Mouse (Mus musculus): ENCODE data around the gene Pim3.
A peak's percentile ranks its signal among the peaks of the same experiment; 100 is the strongest.
"Not testable (repeated sequence)": the region's sequence is repeated elsewhere in the genome, so short reads cannot be mapped to it uniquely, and the experiment has no call there.

Pim3 gene

GRCm38 (mm10) chr15:88861772-88862622 is at the start of gene Pim3:
TSS of gene Pim3 (plus strand) at chr15:88862186.
- peak; percentile 99 for DNase-seq

- DNase-seq, result no peak
Measured at GRCm38 (mm10) chr15:88813262-88813661, 48.7 kb upstream of the Pim3 start.

- DNase-seq, result not testable (repeated sequence)
Measured at GRCm38 (mm10) chr15:88813873-88814272, 48.1 kb upstream of the Pim3 start.

- no peak for DNase-seq
Measured at GRCm38 (mm10) chr15:88814411-88815047, 47.5 kb upstream of the Pim3 start.

- no peak for DNase-seq
Measured at GRCm38 (mm10) chr15:88815196-88815700, 46.7 kb upstream of the Pim3 start.

- peak; percentile 100 for DNase-seq
Measured at GRCm38 (mm10) chr15:88819026-88819905, 42.7 kb upstream of the Pim3 start, which contains the start of the genes Alg12 and Creld2. TSS of gene Alg12 (minus strand) at chr15:88819318. TSS of gene Creld2 (plus strand) at chr15:88819646.

- DNase-seq, result no peak
Measured at GRCm38 (mm10) chr15:88819906-88820303, 42.1 kb upstream of the Pim3 start.

- no peak for DNase-seq
Measured at GRCm38 (mm10) chr15:88821403-88821802, 40.6 kb upstream of the Pim3 start.

GRCm38 (mm10) chr15:88822513-88822912 is 39.5 kb upstream of the Pim3 start:
- DNase-seq, result no peak

GRCm38 (mm10) chr15:88823376-88823775 is 38.6 kb upstream of the Pim3 start:
- DNase-seq, result no peak

GRCm38 (mm10) chr15:88827466-88827865 is 34.5 kb upstream of the Pim3 start:
- no peak for DNase-seq

GRCm38 (mm10) chr15:88827991-88828799 is 33.8 kb upstream of the Pim3 start:
- DNase-seq, result peak; percentile 67

GRCm38 (mm10) chr15:88828800-88829705 is 32.9 kb upstream of the Pim3 start:
- peak; percentile 87 for DNase-seq

GRCm38 (mm10) chr15:88829791-88830440 is 32.1 kb upstream of the Pim3 start:
- DNase-seq, result no peak

- no peak for DNase-seq
Measured at GRCm38 (mm10) chr15:88830696-88831095, 31.3 kb upstream of the Pim3 start.

- DNase-seq, result no peak
Measured at GRCm38 (mm10) chr15:88831482-88831881, 30.5 kb upstream of the Pim3 start.

- no peak for DNase-seq
Measured at GRCm38 (mm10) chr15:88832536-88832935, 29.4 kb upstream of the Pim3 start.

GRCm38 (mm10) chr15:88836031-88836430 is 26.0 kb upstream of the Pim3 start:
- DNase-seq, result no peak

- DNase-seq, result no peak
Measured at GRCm38 (mm10) chr15:88836571-88836970, 25.4 kb upstream of the Pim3 start.
